Mouse (Mus musculus): ENCODE results near the gene Ttl. TPM values are rescaled to one million over a fixed set of nuclear protein-coding genes. Genes with fewer than 3 reads are reported as not detected.
A peak's percentile ranks its signal among the peaks of the same experiment; 100 is the strongest.

Gene Ttl
- polyA plus RNA-seq, 1 experiment from 2014 or later = 17.5 TPM

GRCm38 (mm10) chr2:129040567-129040966, 25.2 kb upstream of the Ttl start:
- H3K9ac ChIP-seq = no peak overlapping the region
- no peaks in the 10 kb centered on the region for H3K36me3 ChIP-seq (ENCODE audit: insufficient read depth)
- H3K4me1 ChIP-seq (ENCODE audit: insufficient read depth) = no peaks in the 10 kb centered on the region; the same call in 1 of the 2 replicates
- H3K4me3 ChIP-seq (ENCODE audit: low read depth, low read length) = no peak overlapping the region
- H3K9me3 ChIP-seq (ENCODE audit: low read depth, low read length) = no peaks in the 10 kb centered on the region
- TF ChIP-seq CTCF (IDR thresholded peaks at IDR 0.05; ENCODE audit: low read depth) = 0 out of 2 replicates have a peak, but pooled peaks have one; percentile 35
- peak; percentile 46 for DNase-seq
- no peak overlapping the region for H3K4me2 ChIP-seq
- no peak overlapping the region for H3K27ac ChIP-seq (ENCODE audit: low read depth)
- 27% methylated on average over 6 of the region's 6 CpGs for WGBS
- ATAC-seq (ENCODE audit: insufficient read depth) = no peak
- peaks cover 26% of the 10 kb centered on the region for H3K27me3 ChIP-seq (ENCODE audit: insufficient read depth, low read length)

DNA sequence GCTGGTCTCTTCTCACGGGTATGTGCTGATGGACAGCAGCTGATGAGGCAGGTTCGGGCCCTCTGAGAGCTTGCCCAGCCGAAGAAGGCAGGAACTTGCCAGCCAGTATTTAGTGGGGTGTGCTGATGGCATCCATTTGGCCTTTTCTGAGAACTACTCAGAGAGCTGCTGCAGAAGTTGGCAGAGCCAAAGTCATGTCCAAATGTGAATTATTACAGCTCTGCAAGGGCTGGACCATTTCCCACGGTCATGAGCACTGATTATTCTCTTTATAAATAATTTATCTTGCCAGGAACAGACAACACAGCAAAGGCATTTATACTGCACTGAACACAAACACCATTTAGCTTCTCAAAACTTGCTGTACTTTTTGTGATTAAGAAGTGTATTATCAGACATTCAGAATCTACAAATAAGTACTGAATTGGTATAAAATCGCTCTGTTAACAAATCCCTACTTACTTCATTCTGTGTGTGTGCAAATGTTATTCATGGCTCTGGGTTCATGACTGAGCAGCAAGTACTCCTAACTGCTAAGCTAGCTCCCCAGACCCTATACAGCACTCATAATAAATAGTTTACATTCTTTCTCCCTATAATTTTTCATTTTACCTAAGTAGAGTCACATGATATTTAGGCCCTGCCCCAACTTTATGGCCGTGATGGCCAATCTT, 19.4 kb upstream of the Ttl start:
- Histone ChIP-seq H3K27me3 (ENCODE audit: insufficient read depth, low read length) (no peaks in the 10 kb centered on the region), H3K4me3 (ENCODE audit: low read depth, low read length) (no peak overlapping the region), H3K4me2 (no peak overlapping the region), H3K4me1 (ENCODE audit: insufficient read depth) (no peaks in the 10 kb centered on the region), H3K9me3 (ENCODE audit: low read depth, low read length) (no peaks in the 10 kb centered on the region), H3K9ac (no peak overlapping the region), H3K36me3 (ENCODE audit: insufficient read depth) (no peaks in the 10 kb centered on the region), H3K27ac (ENCODE audit: low read depth) (no peak overlapping the region)
- no peak for TF ChIP-seq CTCF (IDR thresholded peaks at IDR 0.05; ENCODE audit: low read depth)
- 46% methylated on average over 6 of the region's 6 CpGs for WGBS
- ATAC-seq (ENCODE audit: insufficient read depth) = peak; percentile 69
- DNase-seq = peak; percentile 71

- Histone ChIP-seq H3K9ac (no peak overlapping the region), H3K4me2 (no peak overlapping the region), H3K27ac (ENCODE audit: low read depth) (no peak overlapping the region), H3K4me1 (ENCODE audit: insufficient read depth) (no peaks in the 10 kb centered on the region), H3K36me3 (ENCODE audit: insufficient read depth) (no peaks in the 10 kb centered on the region), H3K9me3 (ENCODE audit: low read depth, low read length) (no peaks in the 10 kb centered on the region), H3K27me3 (ENCODE audit: insufficient read depth, low read length) (no peaks in the 10 kb centered on the region), H3K4me3 (ENCODE audit: low read depth, low read length) (no peak overlapping the region)
- no peak for TF ChIP-seq CTCF (IDR thresholded peaks at IDR 0.05; ENCODE audit: low read depth)
- ATAC-seq (ENCODE audit: insufficient read depth) (no peak), DNase-seq (no peak)
- 70% methylated on average over 4 of the region's 4 CpGs for WGBS
Observed at GRCm38 (mm10) chr2:129046846-129047196, 18.9 kb upstream of the Ttl start.

- H3K4me1 ChIP-seq (ENCODE audit: insufficient read depth) = no peaks in the 10 kb centered on the region
- H3K27ac ChIP-seq (ENCODE audit: low read depth) = no peak within 1 kb of the TSS
- no peak for DNase-seq
- ATAC-seq (ENCODE audit: insufficient read depth) = no peak
- no peaks in the 10 kb centered on the region for H3K27me3 ChIP-seq (ENCODE audit: insufficient read depth, low read length)
- H3K9ac ChIP-seq = no peak within 1 kb of the TSS
- H3K9me3 ChIP-seq (ENCODE audit: low read depth, low read length) = no peaks in the 10 kb centered on the region
- TF ChIP-seq CTCF (IDR thresholded peaks at IDR 0.05; ENCODE audit: low read depth) = no peak
- H3K4me3 ChIP-seq (ENCODE audit: low read depth, low read length) = no peak within 1 kb of the TSS
- no peak within 1 kb of the TSS for H3K4me2 ChIP-seq
- H3K36me3 ChIP-seq (ENCODE audit: insufficient read depth) = no peaks in the 10 kb centered on the region
- 83% methylated on average over 8 of the region's 8 CpGs for WGBS
Observed at GRCm38 (mm10) chr2:129047811-129048210, 17.9 kb upstream of the Ttl start, which contains the start of gene Vinac1. Gene Vinac1 (minus strand): TSS chr2:129048172.

DNA sequence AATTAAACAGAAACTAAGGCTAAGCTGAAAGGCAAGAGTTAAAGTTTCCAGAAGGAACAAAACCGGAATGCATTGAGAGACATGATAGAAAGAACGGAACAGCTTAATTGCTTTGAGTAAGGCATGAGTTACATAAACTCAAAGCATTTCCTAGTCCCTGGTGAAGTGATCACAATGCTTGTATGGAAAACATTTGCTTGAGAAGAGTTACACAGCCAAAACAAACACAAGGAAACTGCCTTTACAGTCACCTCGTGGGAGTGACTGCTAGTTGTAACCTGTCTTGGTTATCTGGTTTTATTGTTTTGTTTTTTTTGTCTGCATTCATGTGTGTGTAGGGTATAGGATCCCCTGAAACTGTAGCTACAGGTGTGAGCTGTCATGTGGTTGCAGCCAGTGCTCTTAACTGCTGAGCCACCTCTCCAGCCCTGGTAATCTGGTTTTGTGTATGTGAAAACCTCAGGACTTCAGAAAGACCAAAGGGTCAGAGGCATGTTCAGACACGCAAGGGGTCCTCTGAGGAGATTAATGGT, 13.2 kb upstream of the Ttl start:
- ATAC-seq (ENCODE audit: insufficient read depth) = no peak
- H3K27me3 ChIP-seq (ENCODE audit: insufficient read depth, low read length) = no peaks in the 10 kb centered on the region
- no peak for DNase-seq
- H3K27ac ChIP-seq (ENCODE audit: low read depth) = no peak overlapping the region
- TF ChIP-seq CTCF (IDR thresholded peaks at IDR 0.05; ENCODE audit: low read depth) = no peak
- WGBS = 47% methylated on average over 4 of the region's 4 CpGs
- H3K4me1 ChIP-seq (ENCODE audit: insufficient read depth) = no peaks in the 10 kb centered on the region
- H3K36me3 ChIP-seq (ENCODE audit: insufficient read depth) = no peaks in the 10 kb centered on the region
- H3K4me2 ChIP-seq = no peak overlapping the region
- H3K9me3 ChIP-seq (ENCODE audit: low read depth, low read length) = 0 out of 2 replicates have a peak, but pooled peaks cover 5% of the 10 kb centered on the region
- H3K4me3 ChIP-seq (ENCODE audit: low read depth, low read length) = no peak overlapping the region
- no peak overlapping the region for H3K9ac ChIP-seq

- Histone ChIP-seq H3K9me3 (ENCODE audit: low read depth, low read length) (peaks cover 13% of the 10 kb centered on the region; the same call in 1 of the 2 replicates), H3K9ac (no peak overlapping the region), H3K4me2 (no peak overlapping the region), H3K4me1 (ENCODE audit: insufficient read depth) (no peaks in the 10 kb centered on the region), H3K27me3 (ENCODE audit: insufficient read depth, low read length) (no peaks in the 10 kb centered on the region), H3K4me3 (ENCODE audit: low read depth, low read length) (no peak overlapping the region), H3K36me3 (ENCODE audit: insufficient read depth) (no peaks in the 10 kb centered on the region), H3K27ac (ENCODE audit: low read depth) (no peak overlapping the region)
- TF ChIP-seq CTCF (IDR thresholded peaks at IDR 0.05; ENCODE audit: low read depth) = no peak
- DNase-seq (no peak), ATAC-seq (ENCODE audit: insufficient read depth) (no peak)
- whole genome bisulfite sequencing = 82% methylated on average over 6 of the region's 6 CpGs
Observed at GRCm38 (mm10) chr2:129055741-129056140, 10.0 kb upstream of the Ttl start.

DNA sequence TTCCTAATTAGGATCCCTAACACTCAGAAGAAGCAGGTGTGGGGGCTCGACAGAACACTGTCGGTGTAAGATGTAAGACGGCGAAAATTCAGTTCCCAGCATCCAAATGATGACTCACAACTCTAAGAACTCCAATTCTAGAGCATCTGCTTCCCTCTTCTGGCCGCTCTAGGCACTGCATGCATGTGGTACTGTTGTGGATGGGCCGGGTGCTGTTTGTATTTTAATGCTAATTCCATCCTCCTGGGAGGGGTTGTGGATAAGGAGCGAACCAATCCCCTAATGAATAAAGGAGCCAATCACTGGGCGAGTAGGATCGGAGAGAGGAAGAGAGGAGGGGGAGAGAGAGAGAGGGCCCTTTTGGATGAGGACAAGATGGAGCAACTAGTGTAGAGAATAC, 9.1 kb upstream of the Ttl start:
- no peak overlapping the region for H3K9ac ChIP-seq
- no peak overlapping the region for H3K27ac ChIP-seq (ENCODE audit: low read depth)
- H3K4me2 ChIP-seq = no peak overlapping the region
- H3K4me3 ChIP-seq (ENCODE audit: low read depth, low read length) = no peak overlapping the region
- WGBS = 50% methylated on average over 9 of the region's 9 CpGs
- DNase-seq (peak; percentile 48), ATAC-seq (ENCODE audit: insufficient read depth) (no peak)
- no peaks in the 10 kb centered on the region for H3K36me3 ChIP-seq (ENCODE audit: insufficient read depth)
- H3K9me3 ChIP-seq (ENCODE audit: low read depth, low read length) = peaks cover 13% of the 10 kb centered on the region; the same call in 1 of the 2 replicates
- peak; percentile 61 for TF ChIP-seq CTCF (IDR thresholded peaks at IDR 0.05; ENCODE audit: low read depth)
- H3K4me1 ChIP-seq (ENCODE audit: insufficient read depth) = no peaks in the 10 kb centered on the region
- no peaks in the 10 kb centered on the region for H3K27me3 ChIP-seq (ENCODE audit: insufficient read depth, low read length)

Measured in lung, embryonic 14.5 days (tissue).